Mouse (Mus musculus): ENCODE data around the gene Rasal1. TPM values are rescaled to one million over a fixed set of nuclear protein-coding genes. Genes with fewer than 3 reads are reported as not detected.

The Rasal1 gene
- polyA plus RNA-seq, 1 experiment = 20.0 TPM

- Histone ChIP-seq H3K4me1 (ENCODE audit: control insufficient read depth, insufficient read depth, low read length) (no peaks in the 10 kb centered on the region), H3K27ac (ENCODE audit: control insufficient read depth, insufficient read depth, low read depth, low read length) (no peak overlapping the region), H3K27me3 (ENCODE audit: control insufficient read depth, insufficient read depth, low read length) (no peaks in the 10 kb centered on the region), H3K36me3 (ENCODE audit: control insufficient read depth, insufficient read depth, low read length) (no peaks in the 10 kb centered on the region), H3K4me3 (ENCODE audit: control insufficient read depth, low read depth, low read length) (no peak overlapping the region)
- TF ChIP-seq CTCF (IDR thresholded peaks at IDR 0.05; ENCODE audit: control insufficient read depth, insufficient read depth, insufficient replicate concordance, low read depth, low read length) = no peak
- no peak for TF ChIP-seq POLR2A (IDR thresholded peaks at IDR 0.05; ENCODE audit: control insufficient read depth, low read depth, low read length)
Measured at GRCm38 (mm10) chr5:120656281-120656751, 7.7 kb downstream of the Rasal1 start.

DNA sequence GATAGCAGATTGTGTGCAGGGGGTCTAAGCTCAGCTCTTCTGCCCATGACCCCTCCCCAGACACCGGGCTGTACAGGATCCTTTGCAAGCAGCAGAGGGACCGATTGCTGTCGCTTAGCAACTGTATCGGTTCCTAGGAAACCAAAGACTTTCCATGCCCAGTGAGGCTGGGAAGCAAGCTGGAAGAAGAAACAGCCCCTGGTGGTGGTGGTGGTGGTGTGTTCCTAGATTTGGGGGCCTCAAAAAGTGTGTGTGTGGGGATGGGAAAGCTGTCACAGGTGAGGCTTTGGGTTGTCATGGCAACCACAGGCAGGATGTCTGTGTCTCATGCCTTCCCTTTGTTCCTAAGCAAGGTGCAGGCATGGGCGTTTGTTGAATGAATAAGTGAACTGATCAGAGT is 12.2 kb downstream of the Rasal1 start:
- TF ChIP-seq CTCF (IDR thresholded peaks at IDR 0.05; ENCODE audit: control insufficient read depth, insufficient read depth, insufficient replicate concordance, low read depth, low read length) (no peak), POLR2A (IDR thresholded peaks at IDR 0.05; ENCODE audit: control insufficient read depth, low read depth, low read length) (no peak)
- H3K4me1 ChIP-seq (ENCODE audit: control insufficient read depth, insufficient read depth, low read length) = peaks cover 3% of the 10 kb centered on the region
- H3K36me3 ChIP-seq (ENCODE audit: control insufficient read depth, insufficient read depth, low read length) = no peaks in the 10 kb centered on the region
- H3K4me3 ChIP-seq (ENCODE audit: control insufficient read depth, low read depth, low read length) = no peak overlapping the region
- H3K27ac ChIP-seq (ENCODE audit: control insufficient read depth, insufficient read depth, low read depth, low read length) = no peak overlapping the region
- H3K27me3 ChIP-seq (ENCODE audit: control insufficient read depth, insufficient read depth, low read length) = no peaks in the 10 kb centered on the region

- no peaks in the 10 kb centered on the region for H3K27me3 ChIP-seq (ENCODE audit: control insufficient read depth, insufficient read depth, low read length)
- H3K4me3 ChIP-seq (ENCODE audit: control insufficient read depth, low read depth, low read length) = no peak overlapping the region
- no peaks in the 10 kb centered on the region for H3K36me3 ChIP-seq (ENCODE audit: control insufficient read depth, insufficient read depth, low read length)
- H3K27ac ChIP-seq (ENCODE audit: control insufficient read depth, insufficient read depth, low read depth, low read length) = no peak overlapping the region
- no peak for TF ChIP-seq POLR2A (IDR thresholded peaks at IDR 0.05; ENCODE audit: control insufficient read depth, low read depth, low read length)
- no peak for TF ChIP-seq CTCF (IDR thresholded peaks at IDR 0.05; ENCODE audit: control insufficient read depth, insufficient read depth, insufficient replicate concordance, low read depth, low read length)
- H3K4me1 ChIP-seq (ENCODE audit: control insufficient read depth, insufficient read depth, low read length) = peaks cover 6% of the 10 kb centered on the region
Measured at GRCm38 (mm10) chr5:120664888-120665287, 16.3 kb downstream of the Rasal1 start.

- Histone ChIP-seq H3K36me3 (ENCODE audit: control insufficient read depth, insufficient read depth, low read length) (no peaks in the 10 kb centered on the region), H3K4me1 (ENCODE audit: control insufficient read depth, insufficient read depth, low read length) (peaks cover 2% of the 10 kb centered on the region), H3K27ac (ENCODE audit: control insufficient read depth, insufficient read depth, low read depth, low read length) (no peak overlapping the region), H3K27me3 (ENCODE audit: control insufficient read depth, insufficient read depth, low read length) (no peaks in the 10 kb centered on the region), H3K4me3 (ENCODE audit: control insufficient read depth, low read depth, low read length) (no peak overlapping the region)
- no peak for TF ChIP-seq POLR2A (IDR thresholded peaks at IDR 0.05; ENCODE audit: control insufficient read depth, low read depth, low read length)
- no peak for TF ChIP-seq CTCF (IDR thresholded peaks at IDR 0.05; ENCODE audit: control insufficient read depth, insufficient read depth, insufficient replicate concordance, low read depth, low read length)
Measured at GRCm38 (mm10) chr5:120668761-120669160, 20.1 kb downstream of the Rasal1 start.

- no peak overlapping the region for H3K27ac ChIP-seq (ENCODE audit: control insufficient read depth, insufficient read depth, low read depth, low read length)
- H3K36me3 ChIP-seq (ENCODE audit: control insufficient read depth, insufficient read depth, low read length) = no peaks in the 10 kb centered on the region
- TF ChIP-seq POLR2A (IDR thresholded peaks at IDR 0.05; ENCODE audit: control insufficient read depth, low read depth, low read length) = no peak
- TF ChIP-seq CTCF (IDR thresholded peaks at IDR 0.05; ENCODE audit: control insufficient read depth, insufficient read depth, insufficient replicate concordance, low read depth, low read length) = no peak
- no peak overlapping the region for H3K4me3 ChIP-seq (ENCODE audit: control insufficient read depth, low read depth, low read length)
- H3K27me3 ChIP-seq (ENCODE audit: control insufficient read depth, insufficient read depth, low read length) = no peaks in the 10 kb centered on the region
- peaks cover 7% of the 10 kb centered on the region for H3K4me1 ChIP-seq (ENCODE audit: control insufficient read depth, insufficient read depth, low read length)
Measured at GRCm38 (mm10) chr5:120670132-120670531, 21.5 kb downstream of the Rasal1 start.

GRCm38 (mm10) chr5:120671865-120672264 is 23.3 kb downstream of the Rasal1 start:
- no peak for TF ChIP-seq CTCF (IDR thresholded peaks at IDR 0.05; ENCODE audit: control insufficient read depth, insufficient read depth, insufficient replicate concordance, low read depth, low read length)
- TF ChIP-seq POLR2A (IDR thresholded peaks at IDR 0.05; ENCODE audit: control insufficient read depth, low read depth, low read length) = no peak

DNA sequence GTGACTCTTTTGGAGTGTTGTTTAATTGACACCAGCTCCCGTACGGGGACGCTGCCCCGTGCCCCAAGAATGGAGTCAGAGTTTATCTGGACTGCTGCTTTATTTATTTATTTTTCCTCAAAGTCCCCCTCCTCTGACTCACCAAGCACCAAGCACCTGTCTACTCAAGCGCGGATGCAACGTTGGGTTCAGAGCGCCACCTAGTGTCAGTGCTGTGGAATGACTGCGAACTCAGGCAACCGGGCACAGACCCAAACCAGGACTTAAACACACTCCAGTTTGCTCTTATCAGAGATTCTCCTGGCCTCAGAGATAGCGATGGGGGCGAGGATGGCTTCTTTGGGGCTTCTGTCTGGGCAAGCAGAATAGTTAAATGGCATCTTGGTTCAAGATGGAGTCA is 25.0 kb downstream of the Rasal1 start:
- Histone ChIP-seq H3K27me3 (ENCODE audit: control insufficient read depth, insufficient read depth, low read length) (no peaks in the 10 kb centered on the region), H3K27ac (ENCODE audit: control insufficient read depth, insufficient read depth, low read depth, low read length) (no peak overlapping the region), H3K36me3 (ENCODE audit: control insufficient read depth, insufficient read depth, low read length) (no peaks in the 10 kb centered on the region), H3K4me1 (ENCODE audit: control insufficient read depth, insufficient read depth, low read length) (peaks cover 7% of the 10 kb centered on the region), H3K4me3 (ENCODE audit: control insufficient read depth, low read depth, low read length) (no peak overlapping the region)
- peak; percentile 96 for TF ChIP-seq CTCF (IDR thresholded peaks at IDR 0.05; ENCODE audit: control insufficient read depth, insufficient read depth, insufficient replicate concordance, low read depth, low read length)
- no peak for TF ChIP-seq POLR2A (IDR thresholded peaks at IDR 0.05; ENCODE audit: control insufficient read depth, low read depth, low read length)

More at GRCm38 (mm10) chr5:120671865-120672264, 23.3 kb downstream of the Rasal1 start:
- no peaks in the 10 kb centered on the region for H3K36me3 ChIP-seq (ENCODE audit: control insufficient read depth, insufficient read depth, low read length)
- H3K4me3 ChIP-seq (ENCODE audit: control insufficient read depth, low read depth, low read length) = no peak overlapping the region
- no peaks in the 10 kb centered on the region for H3K27me3 ChIP-seq (ENCODE audit: control insufficient read depth, insufficient read depth, low read length)
- no peak overlapping the region for H3K27ac ChIP-seq (ENCODE audit: control insufficient read depth, insufficient read depth, low read depth, low read length)
- peaks cover 7% of the 10 kb centered on the region for H3K4me1 ChIP-seq (ENCODE audit: control insufficient read depth, insufficient read depth, low read length)
